Mouse (Mus musculus) liver, embryonic 14.5 days (tissue): ENCODE data around the gene Dusp19.

Experiments
- CTCF ChIP-seq: IDR thresholded peaks from 2 replicates; pipeline ENCODE4 v1.5.1; 2016; ENCODE audit warnings: antibody characterized with exemption, low read depth, control low read depth
- EP300 ChIP-seq: IDR thresholded peaks from 2 replicates; pipeline ENCODE4 v1.6.1; 2016; ENCODE audit warnings: antibody characterized with exemption, low read depth

GRCm38 (mm10) chr2:80603771-80604426 lies 12.9 kb upstream of the Dusp19 start:
- TF ChIP-seq CTCF (no peak), EP300 (no peak)
